Mouse (Mus musculus) hindbrain, embryonic 15.5 days (tissue): ENCODE measurements around the gene Lix1l. TPM values are rescaled to one million over a fixed set of nuclear protein-coding genes. Genes with fewer than 3 reads are reported as not detected.

Experiments
- ATAC-seq: fragments of 200-750 bp; cut with Nextera tagmentation; 2 replicates; pipeline ENCODE4 v1.8.0; 2017; ENCODE audit warnings: low read depth, moderate number of reproducible peaks, moderate TSS enrichment; ENCODE audit not compliant: low FRiP score
- H3K27ac ChIP-seq: fragments of 300-500 bp; sonication (generic); replicated peaks from 2 replicates; pipeline ENCODE4 v1.5.1; 2015; ENCODE audit warnings: mild to moderate bottlenecking, inconsistent platforms
- H3K27me3 ChIP-seq: fragments of 300-500 bp; sonication (generic); 2 replicates; pipeline ENCODE4 v1.6.1; 2015; ENCODE audit warnings: control low read depth, inconsistent platforms
- H3K36me3 ChIP-seq: fragments of 300-500 bp; sonication (generic); 2 replicates; pipeline ENCODE4 v1.6.1; 2015; ENCODE audit warnings: control low read depth, inconsistent platforms
- H3K4me1 ChIP-seq: fragments of 300-500 bp; sonication (generic); replicated peaks from 2 replicates; pipeline ENCODE4 v1.6.1; 2015; ENCODE audit warnings: control low read depth, inconsistent platforms
- H3K4me2 ChIP-seq: fragments of 300-500 bp; sonication (generic); 2 replicates; pipeline ENCODE4 v1.6.1; 2015; ENCODE audit warnings: moderate library complexity, mild to moderate bottlenecking, inconsistent platforms
- H3K4me3 ChIP-seq: fragments of 300-500 bp; sonication (generic); 2 replicates; pipeline ENCODE4 v1.5.1; 2015; ENCODE audit warnings: mild to moderate bottlenecking, inconsistent platforms
- H3K9ac ChIP-seq: fragments of 300-500 bp; sonication (generic); 2 replicates; pipeline ENCODE4 v1.6.1; 2015; ENCODE audit warnings: inconsistent platforms
- H3K9me3 ChIP-seq: fragments of 300-500 bp; sonication (generic); 2 replicates; pipeline ENCODE4 v1.6.1; 2016; ENCODE audit warnings: control low read depth, inconsistent platforms
- WGBS: fragments of 180-500 bp; shearing (Covaris S2); methylation state at CpG from one replicate; pipeline ENCODE4 v1.1.7; 2015; 5-methylcytosine and 5-hydroxymethylcytosine counted together
- polyA plus RNA-seq: library from polyadenylated mRNA; unstranded; fragments of >200 nt; fragmentation: Nextera tagmentation; extraction: Ambion mirVana; gene quantifications from 2 replicates; pipeline ENCODE4 v1.2.1, GENCODE M21; 2015

The Lix1l gene
- polyA plus RNA-seq, 1 experiment from 2014 or later, result 6.1 TPM

- no peak overlapping the region for H3K9ac ChIP-seq
- no peak for ATAC-seq
- H3K4me1 ChIP-seq, result peaks cover 44% of the 10 kb centered on the region
- WGBS, result 88% methylated on average over 4 of the region's 4 CpGs
- H3K4me2 ChIP-seq, result no peak overlapping the region
- H3K36me3 ChIP-seq, result no peaks in the 10 kb centered on the region
- no peak overlapping the region for H3K4me3 ChIP-seq
- no peak overlapping the region for H3K27ac ChIP-seq
- H3K9me3 ChIP-seq, result no peaks in the 10 kb centered on the region
- H3K27me3 ChIP-seq, result no peaks in the 10 kb centered on the region
Measured at GRCm38 (mm10) chr3:96606618-96607017, 5.7 kb downstream of the Lix1l start.

DNA sequence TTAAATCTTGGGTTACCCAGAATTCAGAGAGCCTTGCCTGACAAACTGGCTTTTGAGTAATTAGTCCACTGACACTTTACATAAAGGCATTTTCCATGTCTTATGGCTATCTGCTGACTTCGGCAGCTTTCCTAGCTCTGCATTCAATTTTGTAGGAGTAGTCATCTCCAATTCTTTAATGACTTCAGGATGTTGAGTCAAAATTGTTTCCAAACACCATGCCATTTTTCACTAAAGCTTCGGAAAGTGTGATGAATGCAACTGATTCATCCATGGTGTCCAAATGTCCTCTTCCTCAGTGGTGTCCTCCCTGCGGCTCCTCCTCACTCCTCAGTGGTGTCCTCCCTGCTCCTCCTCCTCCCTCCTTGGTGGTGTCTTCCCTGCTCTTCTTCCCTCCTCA, 17.0 kb downstream of the Lix1l start:
- Histone ChIP-seq H3K9ac (no peak overlapping the region), H3K9me3 (no peaks in the 10 kb centered on the region), H3K4me3 (no peak overlapping the region), H3K36me3 (peaks cover 66% of the 10 kb centered on the region), H3K4me1 (no peaks in the 10 kb centered on the region), H3K27ac (no peak overlapping the region), H3K4me2 (no peak overlapping the region), H3K27me3 (no peaks in the 10 kb centered on the region)
- WGBS, result 95% methylated on average over 3 of the region's 3 CpGs
- no peak for ATAC-seq

DNA sequence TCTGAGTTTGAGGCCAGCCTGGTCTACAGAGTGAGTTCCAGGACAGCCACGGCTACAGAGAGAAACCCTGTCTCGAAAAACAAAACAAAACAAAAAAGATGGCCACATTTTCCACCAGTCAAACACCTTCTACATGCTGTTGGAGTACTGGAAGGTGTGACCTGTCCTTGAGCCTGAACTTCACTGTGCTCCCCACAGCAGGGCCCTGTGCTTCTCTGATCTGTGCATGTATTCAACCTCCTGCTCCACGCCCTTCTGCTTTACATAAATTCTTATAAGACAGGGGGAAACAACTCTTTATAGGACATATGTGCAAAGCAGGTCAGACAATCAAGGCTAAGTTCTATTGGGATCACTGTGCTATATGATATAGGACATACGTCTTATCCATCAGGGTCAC, 22.3 kb downstream of the Lix1l start:
- no peak overlapping the region for H3K4me2 ChIP-seq
- no peak overlapping the region for H3K27ac ChIP-seq
- no peak overlapping the region for H3K9ac ChIP-seq
- H3K36me3 ChIP-seq, result peaks cover 67% of the 10 kb centered on the region
- no peak for ATAC-seq
- H3K27me3 ChIP-seq, result no peaks in the 10 kb centered on the region
- WGBS, result 97% methylated on average over 4 of the region's 4 CpGs
- no peak overlapping the region for H3K4me3 ChIP-seq
- no peaks in the 10 kb centered on the region for H3K4me1 ChIP-seq
- no peaks in the 10 kb centered on the region for H3K9me3 ChIP-seq

GRCm38 (mm10) chr3:96629729-96630600, 29.0 kb downstream of the Lix1l start, which contains the start of gene Rbm8a:
TSS of gene Rbm8a (plus strand) at chr3:96629933.
- peak within 1 kb of the TSS; percentile 70 for H3K4me3 ChIP-seq
- no peaks in the 10 kb centered on the region for H3K9me3 ChIP-seq
- no peaks in the 10 kb centered on the region for H3K27me3 ChIP-seq
- H3K4me1 ChIP-seq, result peaks cover 26% of the 10 kb centered on the region
- H3K27ac ChIP-seq, result peak within 1 kb of the TSS; percentile 79
- ATAC-seq, result peak; percentile 94
- H3K36me3 ChIP-seq, result peaks cover 34% of the 10 kb centered on the region
- peak within 1 kb of the TSS; percentile 82 for H3K9ac ChIP-seq
- WGBS, result under 1% methylated on average over 48 of the region's 48 CpGs
- peak within 1 kb of the TSS; percentile 71 for H3K4me2 ChIP-seq

GRCm38 (mm10) chr3:96632058-96632457, 31.1 kb downstream of the Lix1l start:
- Histone ChIP-seq H3K4me2 (no peak overlapping the region), H3K4me1 (peaks cover 39% of the 10 kb centered on the region), H3K27ac (no peak overlapping the region), H3K36me3 (peaks cover 18% of the 10 kb centered on the region), H3K9me3 (no peaks in the 10 kb centered on the region), H3K4me3 (no peak overlapping the region), H3K27me3 (no peaks in the 10 kb centered on the region), H3K9ac (no peak overlapping the region)
- ATAC-seq, result no peak

GRCm38 (mm10) chr3:96634015-96634414, 33.1 kb downstream of the Lix1l start:
- Histone ChIP-seq H3K4me2 (no peak overlapping the region), H3K9ac (no peak overlapping the region), H3K27ac (no peak overlapping the region), H3K4me3 (no peak overlapping the region), H3K4me1 (peaks cover 36% of the 10 kb centered on the region), H3K36me3 (peaks cover 27% of the 10 kb centered on the region), H3K9me3 (no peaks in the 10 kb centered on the region), H3K27me3 (no peaks in the 10 kb centered on the region)
- 79% methylated on average over 1 of the region's 1 CpGs for WGBS
- ATAC-seq, result no peak

DNA sequence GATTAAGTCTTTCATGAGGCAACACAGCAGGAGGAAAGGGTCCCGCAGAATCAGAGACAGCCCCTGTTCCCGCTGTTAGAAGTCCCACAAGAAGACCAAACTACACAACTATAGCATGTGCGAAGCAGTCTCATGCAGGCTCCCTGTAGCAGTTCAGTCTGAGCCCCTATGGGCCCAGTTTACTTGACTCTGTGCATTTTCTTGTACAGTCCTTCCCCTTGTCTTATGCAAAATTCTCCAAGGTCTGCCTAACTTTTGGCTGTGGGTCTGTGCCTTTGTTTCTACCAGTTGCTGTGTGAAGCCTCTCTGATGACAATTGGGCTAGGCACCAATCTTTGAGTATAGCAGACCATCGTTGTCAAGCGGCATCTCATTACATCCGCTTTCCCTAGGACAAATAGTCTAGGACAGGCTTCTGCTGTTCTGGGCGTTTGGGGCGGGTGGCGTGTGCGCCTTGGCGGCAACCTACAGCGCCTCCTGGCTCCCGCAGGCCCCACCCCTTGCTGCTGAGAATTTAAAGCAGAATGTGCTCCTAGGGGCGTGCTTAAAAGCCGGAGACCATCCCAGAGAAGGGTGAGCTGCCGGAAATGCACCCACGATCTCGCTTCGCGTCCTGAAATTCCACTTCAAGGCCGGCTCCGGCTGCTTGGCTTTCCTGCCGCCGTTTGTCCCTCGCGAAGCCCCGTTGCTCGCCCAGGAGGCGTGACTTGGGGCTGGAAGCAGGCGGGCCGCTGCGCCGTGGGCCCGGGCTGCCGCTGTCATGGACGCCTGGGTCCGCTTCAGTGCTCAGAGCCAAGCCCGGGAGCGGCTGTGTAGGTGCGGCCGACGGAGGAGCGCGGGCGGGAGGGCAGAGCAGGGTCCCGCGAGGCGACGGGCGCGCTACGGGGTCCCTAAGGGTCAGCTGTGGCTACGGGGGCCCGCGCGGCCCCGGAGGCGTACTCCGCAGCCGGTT, 34.3 kb downstream of the Lix1l start, which contains the start of the genes Pex11b and Gm42957:
Pex11b (plus strand) TSS at position 449 of the 952 bp plus-strand sequence.
Gm42957 (plus strand) TSS at position 547 of the 952 bp plus-strand sequence.
- peak; percentile 89 for ATAC-seq
- under 1% methylated on average over 60 of the region's 60 CpGs for WGBS
- no peaks in the 10 kb centered on the region for H3K27me3 ChIP-seq
- H3K9ac ChIP-seq, result peak within 1 kb of the TSS; percentile 93
- H3K4me2 ChIP-seq, result peak within 1 kb of the TSS; percentile 93
- H3K27ac ChIP-seq, result peak within 1 kb of the TSS; percentile 85
- H3K36me3 ChIP-seq, result peaks cover 35% of the 10 kb centered on the region
- H3K4me3 ChIP-seq, result peak within 1 kb of the TSS; percentile 83
- peaks cover 32% of the 10 kb centered on the region for H3K4me1 ChIP-seq
- H3K9me3 ChIP-seq, result no peaks in the 10 kb centered on the region

DNA sequence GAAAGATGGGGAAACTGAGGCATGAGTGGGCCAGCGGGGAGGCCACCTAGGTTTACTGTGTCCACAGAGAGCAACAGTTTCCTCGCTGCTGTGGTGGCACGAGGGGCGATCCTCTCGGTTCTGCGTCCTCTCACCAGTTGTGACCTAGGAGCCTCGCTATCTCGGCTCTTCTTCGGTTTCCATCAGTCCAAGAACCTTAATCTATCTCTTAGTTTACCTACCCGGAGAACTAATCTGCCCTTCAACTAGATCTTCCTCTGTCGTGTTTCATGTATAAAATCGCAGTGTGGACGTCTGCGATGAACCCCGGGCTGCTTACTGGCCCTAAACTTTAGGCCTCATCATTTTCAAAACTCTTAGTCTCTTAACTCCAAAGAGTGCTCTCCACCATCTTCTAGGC, 35.0 kb downstream of the Lix1l start:
- Histone ChIP-seq H3K4me2 (peak overlapping the region; percentile 93), H3K9me3 (no peaks in the 10 kb centered on the region), H3K27ac (peak overlapping the region; percentile 85), H3K4me3 (peak overlapping the region; percentile 83), H3K9ac (peak overlapping the region; percentile 93), H3K27me3 (no peaks in the 10 kb centered on the region), H3K36me3 (peaks cover 39% of the 10 kb centered on the region), H3K4me1 (peaks cover 25% of the 10 kb centered on the region)
- ATAC-seq, result no peak
- WGBS, result 10% methylated on average over 15 of the region's 15 CpGs

DNA sequence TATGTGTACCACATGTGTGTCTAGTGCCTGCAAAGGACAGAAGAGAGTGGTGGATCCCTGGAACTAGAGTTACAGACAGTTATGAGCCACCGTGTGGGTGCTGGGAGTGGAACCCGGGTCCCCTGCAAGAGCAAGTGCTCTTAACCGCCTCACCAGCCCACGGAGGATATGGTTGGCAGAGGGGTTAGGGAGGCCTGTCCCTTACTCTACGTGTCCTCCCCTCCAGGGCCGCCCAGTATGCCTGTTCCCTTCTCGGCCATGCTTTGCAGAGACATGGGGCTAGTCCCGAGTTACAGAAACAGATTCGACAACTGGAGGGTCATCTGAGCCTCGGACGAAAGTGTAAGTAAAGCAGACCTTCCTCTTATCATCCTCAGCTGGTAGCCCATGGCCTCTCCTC, 35.5 kb downstream of the Lix1l start:
- no peak for ATAC-seq
- Histone ChIP-seq H3K4me3 (peak overlapping the region; percentile 83), H3K9ac (peak overlapping the region; percentile 93), H3K9me3 (no peaks in the 10 kb centered on the region), H3K36me3 (peaks cover 34% of the 10 kb centered on the region), H3K4me1 (peaks cover 20% of the 10 kb centered on the region), H3K27me3 (no peaks in the 10 kb centered on the region), H3K4me2 (peak overlapping the region; percentile 93), H3K27ac (no peak overlapping the region)
- WGBS, result 65% methylated on average over 11 of the region's 11 CpGs

DNA sequence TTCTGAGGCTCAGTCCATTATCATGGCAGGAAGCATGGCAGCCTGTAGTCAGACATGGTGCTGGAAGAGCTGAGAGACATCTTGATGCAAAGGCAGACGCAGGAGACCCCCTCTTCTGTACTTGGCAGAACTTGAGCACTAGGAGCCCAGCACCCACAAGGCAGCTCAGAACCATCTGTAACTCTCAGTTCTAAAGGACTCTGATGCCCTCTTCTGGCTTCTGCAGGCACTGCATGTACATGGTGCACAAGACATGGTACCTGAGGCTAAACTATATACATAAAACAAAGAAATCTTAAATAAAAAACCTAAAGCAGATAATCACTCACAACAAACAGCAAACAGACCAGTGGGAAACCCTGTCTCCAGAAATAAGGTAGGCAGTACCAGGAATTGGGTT, 38.3 kb downstream of the Lix1l start:
- Histone ChIP-seq H3K4me2 (no peak overlapping the region), H3K9me3 (no peaks in the 10 kb centered on the region), H3K27me3 (no peaks in the 10 kb centered on the region), H3K36me3 (peaks cover 30% of the 10 kb centered on the region), H3K4me1 (peaks cover 18% of the 10 kb centered on the region), H3K9ac (no peak overlapping the region), H3K4me3 (no peak overlapping the region), H3K27ac (no peak overlapping the region)
- 96% methylated on average over 1 of the region's 1 CpGs for WGBS
- no peak for ATAC-seq

DNA sequence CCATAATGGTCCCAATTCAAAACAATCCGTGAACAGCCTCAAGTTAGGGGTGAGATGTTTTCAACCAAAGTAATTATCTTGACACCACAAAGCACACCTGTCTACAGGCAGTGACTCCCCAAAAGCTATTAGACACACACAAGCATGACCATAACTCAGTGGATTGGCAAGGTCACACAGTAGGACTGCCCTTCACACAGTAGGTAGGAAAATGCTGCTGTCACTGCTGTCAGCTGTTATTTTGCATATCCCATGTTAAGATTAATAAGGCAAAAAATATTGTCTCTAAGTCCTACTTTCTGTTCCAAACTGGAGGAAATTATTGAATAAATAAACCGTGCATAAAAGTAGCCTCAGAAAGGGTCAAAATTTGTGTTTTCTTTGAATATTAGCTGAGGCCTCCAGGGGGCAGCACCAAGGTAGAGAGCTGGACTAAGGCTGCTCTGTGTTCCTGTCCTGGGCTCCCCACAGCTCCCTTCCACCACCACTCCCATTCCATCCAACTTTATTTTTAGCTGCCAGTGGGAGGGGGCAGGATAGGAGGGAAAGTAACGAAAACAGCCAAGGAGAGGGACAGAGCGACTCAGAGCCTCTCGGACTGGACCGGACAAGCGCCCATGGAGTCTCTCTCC, 44.2 kb downstream of the Lix1l start, which contains the start of gene Itga10:
Itga10 (plus strand) TSS at position 567 of the 632 bp plus-strand sequence.
- no peaks in the 10 kb centered on the region for H3K9me3 ChIP-seq
- no peak within 1 kb of the TSS for H3K9ac ChIP-seq
- no peak within 1 kb of the TSS for H3K27ac ChIP-seq
- H3K4me1 ChIP-seq, result no peaks in the 10 kb centered on the region
- H3K27me3 ChIP-seq, result no peaks in the 10 kb centered on the region
- H3K4me2 ChIP-seq, result no peak within 1 kb of the TSS
- WGBS, result 65% methylated on average over 7 of the region's 7 CpGs
- peaks cover 22% of the 10 kb centered on the region for H3K36me3 ChIP-seq
- H3K4me3 ChIP-seq, result no peak within 1 kb of the TSS
- ATAC-seq, result no peak
